Mouse (Mus musculus): Measurements from ENCODE around the gene Slco3a1. TPM values are rescaled to one million over a fixed set of nuclear protein-coding genes. Genes with fewer than 3 reads are reported as not detected.

Slco3a1 gene
- polyA plus RNA-seq, 1 experiment, result 18.2 TPM

DNA sequence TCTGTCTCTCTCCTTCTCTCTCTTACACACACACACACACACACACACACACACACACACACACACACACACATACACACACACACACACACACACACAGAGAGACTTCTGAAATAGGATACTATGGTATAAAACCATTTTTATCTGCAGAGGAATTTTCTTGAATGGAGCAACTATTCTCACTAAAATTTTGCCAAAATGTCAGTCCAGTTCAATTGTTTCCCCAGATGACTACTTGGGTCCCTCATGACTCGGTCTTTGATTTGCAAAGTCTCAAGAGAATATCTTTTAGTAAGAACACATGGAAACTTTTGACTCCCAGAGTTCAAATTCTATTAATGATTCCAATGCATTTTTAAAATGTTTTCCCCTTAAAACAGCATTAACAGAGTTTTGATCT is 60.8 kb downstream of the Slco3a1 start:
- no peak for DNase-seq (ENCODE audit: low read depth, low spot score)
- WGBS, result 82% methylated on average over 1 of the region's 1 CpGs

DNA sequence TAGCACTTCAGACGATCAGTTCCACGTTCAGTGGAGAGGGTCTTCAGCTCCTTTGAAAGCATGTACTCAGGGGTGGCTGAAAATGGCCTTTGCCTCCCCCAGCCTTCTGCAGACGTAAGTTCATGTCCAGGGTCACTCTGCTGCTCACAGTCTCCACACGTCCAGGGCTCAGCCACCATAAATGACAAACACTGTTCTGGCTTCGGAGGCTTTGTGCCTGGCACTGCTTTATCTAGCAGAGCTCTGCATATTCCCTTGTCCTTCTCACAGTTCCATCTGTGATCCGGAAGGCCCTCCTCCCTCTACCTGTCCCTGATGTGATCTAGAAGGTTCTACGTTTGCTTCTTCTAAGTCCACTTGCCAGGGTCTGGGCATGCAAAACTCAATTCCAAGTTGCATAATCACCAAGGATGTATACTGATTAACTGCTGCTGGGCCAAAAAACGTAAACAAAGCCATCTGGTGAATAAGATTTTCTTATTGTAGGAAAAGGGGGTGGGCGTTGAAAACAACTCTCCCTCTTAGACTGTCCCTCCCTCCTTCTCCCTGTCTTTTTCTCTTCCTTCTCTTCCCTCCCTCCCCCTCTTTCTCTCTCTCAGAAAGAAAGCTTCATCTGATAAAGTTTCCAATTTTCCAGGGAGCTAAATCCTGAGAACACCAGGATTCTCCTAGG is 62.8 kb downstream of the Slco3a1 start:
- DNase-seq (ENCODE audit: low read depth, low spot score), result no peak
- WGBS, result 60% methylated on average over 9 of the region's 9 CpGs

DNA sequence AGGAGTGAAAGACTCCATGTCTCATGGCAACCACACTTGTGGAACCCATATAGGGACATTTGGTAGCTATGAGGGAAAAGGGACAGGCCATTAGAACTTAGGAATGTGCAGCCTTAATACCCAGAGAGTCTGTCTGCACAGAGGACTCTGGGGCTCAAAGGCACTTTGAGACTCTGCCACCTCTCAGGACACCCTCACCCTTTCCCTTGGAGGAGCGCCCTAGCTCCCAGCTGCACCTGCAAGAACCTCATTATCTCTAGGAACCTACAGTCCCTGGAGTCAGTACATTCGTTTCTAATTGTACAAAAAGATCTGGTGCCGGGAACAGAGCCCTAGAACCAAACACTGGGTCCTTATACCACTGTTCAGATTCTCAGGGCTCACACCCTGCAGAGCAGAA is 66.4 kb downstream of the Slco3a1 start:
- DNase-seq (ENCODE audit: low read depth, low spot score), result no peak
- WGBS, result 82% methylated on average over 3 of the region's 3 CpGs

DNA sequence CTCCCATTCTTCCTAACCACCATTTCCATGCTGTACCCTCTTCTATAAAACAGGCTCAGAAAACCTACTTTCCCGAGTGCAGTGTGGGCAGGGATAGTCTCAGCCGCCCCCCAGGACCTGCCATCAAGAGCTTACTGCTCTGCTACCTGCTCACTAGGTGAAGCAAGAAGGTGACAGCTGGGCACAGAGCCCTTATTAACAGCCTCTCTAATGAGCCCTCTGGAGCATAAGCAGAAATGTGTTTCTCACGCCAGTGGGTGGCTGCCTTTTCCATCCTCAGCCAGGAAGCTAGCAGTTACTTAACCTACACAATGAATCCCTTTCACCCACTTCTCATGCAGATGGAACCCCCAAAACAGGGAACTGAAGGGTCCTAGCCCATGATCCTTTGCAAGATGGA is 66.9 kb downstream of the Slco3a1 start:
- 82% methylated on average over 3 of the region's 3 CpGs for WGBS
- no peak for DNase-seq (ENCODE audit: low read depth, low spot score)

DNA sequence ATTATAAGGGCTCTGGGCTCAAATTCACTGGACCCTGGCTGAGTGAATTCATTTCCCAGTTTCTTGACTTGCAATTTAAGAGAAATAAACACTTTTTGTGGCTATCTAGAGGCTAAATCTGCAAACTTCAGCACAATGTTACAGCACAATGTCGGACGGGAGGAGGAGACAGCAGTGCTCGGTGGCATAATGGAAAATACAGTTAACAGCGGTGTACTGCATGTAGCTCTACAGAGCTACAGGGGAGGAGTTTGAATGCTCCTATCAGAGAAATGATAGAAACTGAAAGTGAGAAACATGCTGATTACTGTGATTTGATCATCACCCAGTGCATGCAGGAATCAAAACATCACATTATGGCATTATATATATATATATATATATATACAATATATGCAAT is 68.5 kb downstream of the Slco3a1 start:
- WGBS, result 86% methylated on average over 4 of the region's 4 CpGs
- no peak for DNase-seq (ENCODE audit: low read depth, low spot score)

DNA sequence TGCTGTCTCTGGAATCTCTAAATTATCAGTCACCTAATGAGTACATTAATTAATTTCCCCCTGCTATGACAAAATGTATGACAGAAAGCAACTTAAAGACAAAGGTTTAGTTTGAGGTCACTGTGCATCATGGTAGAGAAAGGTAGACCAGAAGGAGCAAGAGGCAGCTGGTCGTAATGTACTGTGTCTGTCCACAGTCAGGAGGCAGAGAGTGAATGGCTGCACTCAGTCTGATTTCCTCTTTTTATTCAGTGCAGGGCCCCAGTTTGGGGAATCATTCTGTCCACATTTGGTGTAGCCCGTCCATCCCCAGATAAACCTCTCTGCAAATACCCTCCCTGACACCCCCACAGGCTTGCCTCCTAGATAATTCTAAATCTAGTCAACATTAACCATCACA is 68.9 kb downstream of the Slco3a1 start:
- WGBS, result 82% methylated on average over 2 of the region's 2 CpGs
- no peak for DNase-seq (ENCODE audit: low read depth, low spot score)

DNA sequence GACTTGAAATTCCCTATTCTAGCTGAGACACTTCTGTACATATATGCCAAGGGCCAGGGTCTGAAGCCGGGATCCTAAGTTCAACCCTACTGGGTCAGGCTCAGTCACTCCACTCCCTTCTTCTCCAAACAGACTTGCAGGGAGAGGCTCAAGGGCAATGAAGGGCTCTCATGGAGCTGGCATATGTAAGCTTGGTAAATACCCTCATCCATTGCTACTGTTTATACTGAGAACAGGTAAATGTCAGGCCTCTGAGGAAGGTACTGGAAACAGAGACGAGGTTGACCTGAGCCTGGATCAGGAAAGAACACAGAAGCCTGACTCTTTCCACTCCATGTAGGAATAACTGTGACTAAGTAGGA is 70.6 kb downstream of the Slco3a1 start:
- no peak for DNase-seq (ENCODE audit: low read depth, low spot score)
- 70% methylated on average over 2 of the region's 2 CpGs for WGBS

DNA sequence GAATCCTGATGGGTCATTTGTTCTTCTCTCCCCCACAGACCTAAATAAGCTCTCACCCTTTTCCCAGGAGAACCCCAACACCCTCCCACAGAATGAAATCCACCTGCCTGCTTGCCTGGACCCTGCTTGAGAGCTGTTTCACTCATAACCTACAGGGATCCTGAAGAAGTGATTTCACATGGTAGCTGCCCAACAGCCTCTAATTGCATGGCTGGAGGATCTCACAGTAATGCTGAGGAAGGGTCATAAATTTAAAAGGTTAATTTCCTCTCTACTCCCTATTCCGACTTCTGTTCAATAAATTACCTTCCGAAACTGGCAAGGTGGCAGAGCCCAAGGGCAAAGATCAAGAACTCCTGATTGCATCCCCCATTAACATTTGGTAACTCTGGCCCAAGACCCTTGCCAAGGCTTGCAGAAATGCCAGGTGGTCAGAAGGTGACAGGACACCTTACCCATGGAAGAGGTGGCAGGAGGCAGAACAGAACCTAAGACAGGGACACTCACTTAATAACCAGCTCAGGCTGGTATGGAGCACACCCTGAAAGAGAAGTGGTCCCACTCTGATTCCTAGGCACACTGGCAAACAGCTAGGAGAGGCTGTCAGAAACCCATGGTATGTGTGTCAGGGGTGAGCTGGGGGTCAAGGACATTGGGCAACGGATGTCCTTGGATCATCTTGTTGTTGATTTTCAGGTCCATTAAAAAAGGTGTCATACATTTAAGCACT is 71.1 kb downstream of the Slco3a1 start:
- DNase-seq (ENCODE audit: low read depth, low spot score), result no peak
- 55% methylated on average over 3 of the region's 3 CpGs for WGBS

DNA sequence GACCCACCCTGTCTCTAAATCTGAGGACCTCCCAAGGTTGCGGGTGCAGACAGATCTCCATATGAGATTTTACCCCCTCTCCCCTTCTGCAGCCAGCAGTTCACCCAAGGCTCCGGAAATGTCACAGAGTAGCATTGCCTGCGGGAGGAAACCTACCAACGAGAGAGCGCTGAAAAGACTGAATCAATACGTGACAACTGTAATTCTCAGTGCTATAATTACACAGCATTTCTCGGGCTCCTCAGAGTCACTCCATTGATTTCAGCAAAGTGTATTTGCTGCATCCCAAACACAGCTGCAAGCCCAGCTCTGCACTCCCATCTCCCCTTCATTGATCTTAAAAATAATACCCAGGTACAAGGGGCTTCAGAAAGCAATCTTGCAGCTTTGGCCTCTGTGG is 82.8 kb downstream of the Slco3a1 start:
- DNase-seq (ENCODE audit: low read depth, low spot score), result no peak
- WGBS, result 81% methylated on average over 7 of the region's 7 CpGs

DNA sequence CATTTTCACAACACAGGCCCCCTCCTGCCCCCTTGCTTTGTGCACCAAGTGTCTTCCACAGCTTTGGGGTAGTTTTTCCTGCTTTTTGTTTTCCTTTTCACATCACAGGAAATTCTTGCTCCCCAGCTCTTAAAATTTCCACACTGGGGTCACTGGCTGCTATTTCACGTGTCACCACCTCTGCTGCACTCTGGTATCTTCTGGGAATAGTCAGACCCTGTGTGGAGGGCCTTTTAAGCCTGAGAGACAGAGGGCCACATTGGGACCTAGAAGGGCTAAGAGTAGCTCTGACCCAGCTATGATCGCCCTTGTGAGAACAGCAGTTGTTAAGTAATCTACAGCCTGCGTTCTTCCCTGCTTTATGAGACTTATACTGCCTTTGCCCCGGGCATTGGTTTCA is 87.7 kb downstream of the Slco3a1 start:
- DNase-seq (ENCODE audit: low read depth, low spot score), result no peak
- WGBS, result 47% methylated on average over 4 of the region's 4 CpGs

DNA sequence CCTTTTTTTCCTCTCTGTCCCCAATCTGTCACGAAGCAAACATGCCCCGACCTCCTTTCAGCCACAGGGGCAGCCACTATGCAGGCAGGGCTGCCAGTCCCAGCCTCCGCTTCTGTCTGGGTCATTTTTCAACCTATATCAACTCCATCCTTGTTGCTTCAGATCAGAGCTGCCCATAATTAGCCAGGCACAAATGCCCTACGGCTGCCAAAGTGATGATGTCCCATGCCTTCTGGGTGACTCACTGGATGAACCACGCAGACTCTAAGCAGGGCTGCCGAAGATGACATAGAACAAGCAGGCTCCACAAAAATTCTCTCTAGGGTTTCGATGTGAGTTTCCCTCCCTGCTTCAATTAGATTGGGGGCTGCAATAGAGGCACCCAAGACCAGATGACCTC is 89.9 kb downstream of the Slco3a1 start:
- 64% methylated on average over 7 of the region's 7 CpGs for WGBS
- DNase-seq (ENCODE audit: low read depth, low spot score), result no peak

DNA sequence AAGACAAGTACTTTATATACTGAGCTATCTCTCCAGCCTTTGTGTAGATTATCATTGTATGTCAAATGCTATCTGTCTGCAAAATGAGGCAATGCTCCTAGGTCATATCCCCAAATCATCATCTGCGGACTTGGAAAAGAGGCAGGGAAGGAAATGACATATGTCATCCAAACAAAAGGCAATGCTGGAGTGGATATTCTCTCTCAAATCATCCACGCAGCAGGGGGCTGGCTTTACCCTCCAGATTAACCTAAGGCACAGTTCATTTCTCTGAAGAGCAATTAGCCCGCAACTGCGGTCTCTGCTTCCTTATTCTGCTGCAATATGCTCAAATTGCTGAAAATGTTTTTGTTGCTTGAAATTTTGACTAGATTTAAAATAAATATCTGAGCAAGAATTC is 92.1 kb downstream of the Slco3a1 start:
- DNase-seq (ENCODE audit: low read depth, low spot score), result no peak
- WGBS, result 81% methylated on average over 4 of the region's 4 CpGs

DNA sequence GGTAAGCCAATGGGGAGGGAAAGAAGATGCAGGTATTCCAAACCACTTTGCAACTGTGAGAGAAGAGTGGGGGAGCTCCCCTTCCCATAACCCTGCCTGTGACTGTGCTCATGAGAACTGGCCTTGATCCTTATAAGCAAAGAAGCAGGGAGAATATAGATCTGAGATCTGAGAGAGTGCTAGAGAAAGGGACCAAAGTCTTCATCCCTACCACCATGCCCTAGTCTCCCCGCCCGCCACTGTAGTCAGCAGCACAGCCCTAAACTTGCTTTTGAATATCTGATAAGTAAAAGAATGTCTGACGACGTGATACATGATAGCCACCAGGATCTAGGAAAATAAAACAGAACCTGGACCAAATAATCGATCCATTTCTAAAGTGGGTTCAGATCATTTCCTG is 92.8 kb downstream of the Slco3a1 start:
- 68% methylated on average over 5 of the region's 5 CpGs for WGBS
- no peak for DNase-seq (ENCODE audit: low read depth, low spot score)

DNA sequence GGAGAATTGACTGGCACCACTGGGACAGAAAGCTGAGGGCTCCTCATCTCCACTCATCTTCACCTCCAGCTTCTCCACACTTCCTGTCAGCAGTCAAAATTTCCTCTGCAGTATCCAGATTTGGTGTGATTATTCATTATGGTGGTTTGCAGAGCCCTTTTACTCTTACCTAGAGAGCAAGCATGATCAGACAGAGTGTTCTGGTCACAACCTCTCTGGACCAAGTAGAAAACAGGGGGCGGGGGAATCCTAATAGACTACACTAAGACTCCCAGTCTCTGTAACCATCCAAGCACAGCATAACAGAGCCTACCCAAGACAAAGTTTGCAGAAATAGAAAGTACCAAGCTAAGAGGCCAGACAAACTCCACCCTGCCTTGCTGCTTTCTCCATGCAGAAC is 93.4 kb downstream of the Slco3a1 start:
- 97% methylated on average over 1 of the region's 1 CpGs for WGBS
- no peak for DNase-seq (ENCODE audit: low read depth, low spot score)

DNA sequence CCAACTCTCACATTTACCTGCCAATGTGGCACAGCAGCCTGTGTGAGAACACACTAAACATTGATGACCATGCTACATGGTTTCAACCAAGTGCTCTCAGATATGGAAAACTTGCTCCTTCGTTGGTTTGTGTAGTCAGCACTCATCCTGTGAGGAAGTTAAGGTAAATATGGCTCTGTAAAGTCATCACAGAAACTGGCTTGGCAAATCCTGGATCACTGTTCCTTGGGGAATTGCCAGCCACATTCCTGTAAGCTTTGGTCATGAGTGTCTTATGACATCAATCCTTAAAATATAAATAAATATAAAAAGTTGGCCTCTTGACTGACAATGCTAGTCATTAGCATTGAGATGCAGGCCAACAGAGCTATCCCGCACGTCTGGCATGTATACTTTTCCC is 94.8 kb downstream of the Slco3a1 start:
- WGBS, result 56% methylated on average over 3 of the region's 3 CpGs
- no peak for DNase-seq (ENCODE audit: low read depth, low spot score)

DNA sequence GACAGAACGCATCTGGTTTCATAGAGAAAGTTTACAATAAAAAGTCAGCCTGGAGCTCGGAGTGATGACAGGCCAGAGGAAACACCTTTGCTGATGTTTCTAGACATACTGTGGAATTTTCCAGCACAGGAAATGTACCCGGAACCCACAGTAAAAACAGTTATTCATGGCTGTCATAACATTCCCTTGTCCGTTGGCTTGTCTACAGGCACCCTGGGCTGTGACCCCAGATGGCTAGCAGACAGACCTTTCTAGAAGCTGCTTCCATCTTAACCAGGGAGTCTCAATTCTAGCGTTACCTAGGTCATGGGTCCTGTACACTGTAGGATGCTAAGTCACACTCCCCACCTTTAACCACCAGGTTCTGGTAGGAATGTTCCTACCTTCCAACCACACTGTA is 95.3 kb downstream of the Slco3a1 start:
- 59% methylated on average over 5 of the region's 5 CpGs for WGBS
- no peak for DNase-seq (ENCODE audit: low read depth, low spot score)

DNA sequence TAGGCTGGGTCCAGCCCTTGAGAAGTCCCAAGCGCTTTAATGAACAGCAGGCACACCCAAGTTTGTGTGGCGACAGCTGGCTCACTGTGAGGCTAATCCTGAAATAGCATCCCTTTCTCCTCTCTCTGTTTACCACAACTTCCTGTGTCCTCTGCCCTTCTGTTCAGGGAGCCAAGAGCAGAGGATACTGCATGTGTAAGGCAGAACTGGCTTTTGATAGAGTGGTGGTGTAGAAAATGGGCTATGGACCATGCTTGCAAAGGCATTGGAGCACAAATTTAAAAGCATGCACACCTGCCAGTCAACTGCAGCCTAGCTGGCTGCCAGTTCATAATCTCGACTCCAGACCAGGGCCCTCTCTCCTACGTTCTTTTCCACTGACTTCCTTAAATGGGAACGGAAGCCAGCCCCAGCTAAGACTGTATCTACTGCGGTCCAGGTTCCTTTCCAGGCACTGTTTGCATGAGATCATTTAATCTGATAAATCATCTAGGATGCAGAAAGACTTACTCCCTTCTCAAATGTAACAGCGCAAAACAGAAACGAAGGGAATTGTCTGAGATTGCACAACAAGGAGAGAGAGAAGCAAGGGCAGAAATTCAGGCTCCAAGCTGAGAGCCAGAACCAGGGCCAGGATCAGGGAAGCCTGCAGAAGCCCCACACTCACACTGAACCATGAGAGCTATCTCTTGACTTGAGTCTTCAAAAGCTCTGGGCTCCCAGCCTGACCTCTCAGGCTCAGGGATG is 95.9 kb downstream of the Slco3a1 start:
- no peak for DNase-seq (ENCODE audit: low read depth, low spot score)
- 53% methylated on average over 8 of the region's 8 CpGs for WGBS

DNA sequence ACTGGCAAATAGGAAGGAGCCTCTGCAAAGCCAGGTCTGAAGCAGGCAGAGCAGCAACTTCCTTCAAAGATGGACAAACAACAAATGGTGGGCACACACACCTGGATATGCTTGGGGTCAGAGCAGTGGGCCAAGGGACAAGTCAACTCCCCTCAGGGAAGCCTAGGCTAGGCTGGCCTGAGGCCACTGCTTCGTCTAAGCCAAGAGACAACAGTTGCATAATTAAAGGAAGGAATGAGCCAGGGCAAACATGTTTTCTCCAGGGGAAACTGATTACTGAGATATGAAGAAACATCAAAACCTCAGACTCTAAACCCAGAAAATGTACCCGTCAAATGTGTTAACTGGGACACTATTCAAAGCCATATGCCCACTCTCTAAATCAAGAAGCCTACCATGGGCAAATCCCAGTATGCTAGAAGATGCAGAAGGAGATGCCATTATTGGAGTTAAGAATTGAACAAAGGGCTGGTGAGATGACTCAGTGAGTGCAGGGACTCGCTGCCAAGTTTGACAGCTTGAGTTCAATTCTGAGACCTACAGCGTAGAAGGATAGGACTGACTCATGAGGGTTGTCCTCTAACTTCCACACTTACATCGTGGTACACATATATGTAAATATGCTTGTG is 97.1 kb downstream of the Slco3a1 start:
- 66% methylated on average over 5 of the region's 5 CpGs for WGBS
- DNase-seq (ENCODE audit: low read depth, low spot score), result no peak

DNA sequence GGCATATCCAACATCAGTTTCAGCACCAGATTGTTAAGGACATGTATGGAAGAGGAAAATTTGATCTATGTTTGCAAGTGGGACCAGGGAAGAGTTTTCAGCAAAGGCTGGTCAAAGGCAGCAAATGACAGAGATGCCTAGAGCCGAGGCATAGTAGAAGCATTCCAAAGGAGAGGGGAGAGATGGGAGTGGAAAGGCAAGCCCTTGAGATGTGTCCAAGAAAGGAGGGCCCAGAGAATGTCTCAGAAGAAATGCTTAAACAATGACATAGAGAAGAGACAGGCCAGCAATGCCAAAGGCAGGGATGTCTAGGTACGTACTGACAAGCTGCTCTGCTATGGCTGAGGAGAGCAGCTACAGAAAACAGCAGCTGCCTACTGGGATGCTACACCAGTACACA is 97.8 kb downstream of the Slco3a1 start:
- 51% methylated on average over 2 of the region's 2 CpGs for WGBS
- DNase-seq (ENCODE audit: low read depth, low spot score), result no peak

DNA sequence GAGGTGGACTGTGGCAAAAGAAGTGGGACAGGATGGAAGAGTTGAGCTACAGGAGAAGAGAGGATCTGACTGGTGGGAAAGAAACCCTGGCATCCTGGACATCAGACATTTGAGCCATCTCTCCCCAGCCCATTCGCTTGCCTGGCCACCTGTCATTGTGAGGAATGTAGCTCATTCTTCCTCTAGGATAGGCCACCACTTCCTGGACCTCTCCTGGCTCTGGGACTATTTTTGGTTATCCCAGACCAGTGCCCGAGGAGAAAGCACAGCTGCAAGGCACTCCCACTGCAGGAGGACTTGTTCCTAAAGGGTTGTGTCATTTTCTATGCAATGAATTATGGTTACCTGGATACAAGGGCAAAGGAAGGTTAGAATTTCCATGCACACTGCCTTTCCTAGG is 103.5 kb downstream of the Slco3a1 start:
- 52% methylated on average over 2 of the region's 2 CpGs for WGBS

DNA sequence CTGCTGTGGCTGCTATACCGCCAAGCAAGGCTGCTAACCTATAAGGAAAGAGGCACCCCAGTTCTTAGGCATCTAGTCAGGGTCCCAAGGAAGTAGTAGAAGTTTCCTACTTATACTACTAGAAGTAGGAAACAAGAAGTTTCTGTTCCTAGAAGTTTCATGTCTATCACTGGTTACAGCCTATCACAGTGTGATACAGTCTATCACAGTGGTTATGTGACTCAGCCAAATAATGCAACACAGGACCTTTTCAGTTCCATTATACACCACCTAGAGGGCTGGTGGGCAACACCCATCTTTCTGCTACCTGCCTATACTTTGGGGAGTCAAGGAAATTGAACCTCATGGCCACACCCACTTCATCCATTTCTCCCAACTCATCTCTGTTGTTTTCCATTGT is 104.8 kb downstream of the Slco3a1 start:
- WGBS, result 95% methylated on average over 1 of the region's 1 CpGs
- DNase-seq (ENCODE audit: low read depth, low spot score), result no peak

More for the DNA sequence above, 103.5 kb downstream of the Slco3a1 start:
- DNase-seq (ENCODE audit: low read depth, low spot score), result no peak
